Mouse (Mus musculus): ENCODE data around the gene Wipf1.
A peak's percentile ranks its signal among the peaks of the same experiment; 100 is the strongest.

The Wipf1 gene

GRCm38 (mm10) chr2:73540450-73541162, 11.1 kb upstream of the Wipf1 start:
- DNase-seq: peak in 1 of 2 experiments; percentile 22

DNA sequence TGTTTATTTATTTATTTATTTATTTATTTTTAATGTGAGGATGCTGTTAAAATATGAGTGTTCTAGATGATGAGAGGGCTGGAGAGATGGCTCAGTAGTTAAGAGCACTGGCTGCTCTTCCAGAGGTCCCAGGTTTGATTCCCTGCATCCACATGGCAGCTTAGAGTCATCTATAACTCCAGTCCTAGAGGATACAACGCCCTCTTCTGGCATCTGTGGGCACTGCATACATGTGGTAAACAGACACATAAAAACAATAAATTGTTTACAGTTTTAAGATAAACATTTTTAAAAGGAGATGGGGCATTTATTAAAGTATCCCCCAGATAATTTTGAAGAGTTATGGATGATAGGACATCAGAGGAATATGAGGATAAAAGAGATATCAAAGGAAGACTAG, 10.2 kb upstream of the Wipf1 start:
- DNase-seq: no peak

- no peak for DNase-seq
These were observed 9.6 kb upstream of the Wipf1 start for GRCm38 (mm10) chr2:73539141-73539540.

DNA sequence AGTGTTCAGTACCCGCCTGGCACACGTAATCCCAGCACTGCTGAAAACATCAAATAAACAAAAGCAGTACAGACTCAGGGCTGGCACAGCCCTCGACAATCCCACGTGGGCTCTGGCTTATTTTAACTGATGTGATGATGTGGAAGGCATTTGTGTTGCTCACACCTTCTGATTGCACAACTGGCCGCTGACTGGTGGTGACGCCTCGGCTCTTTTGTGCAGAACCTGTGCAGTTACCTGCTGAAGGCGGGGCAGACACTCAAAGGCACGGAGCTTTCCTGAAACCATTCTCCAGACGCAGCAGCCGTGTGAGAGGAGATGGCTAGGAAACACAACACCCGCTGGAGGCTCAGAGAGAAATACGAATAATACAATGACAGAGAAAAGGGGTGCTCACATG, 9.1 kb upstream of the Wipf1 start:
- DNase-seq: peak; percentile 26 to 39

GRCm38 (mm10) chr2:73536091-73536783, 6.7 kb upstream of the Wipf1 start:
- no peak for DNase-seq

DNA sequence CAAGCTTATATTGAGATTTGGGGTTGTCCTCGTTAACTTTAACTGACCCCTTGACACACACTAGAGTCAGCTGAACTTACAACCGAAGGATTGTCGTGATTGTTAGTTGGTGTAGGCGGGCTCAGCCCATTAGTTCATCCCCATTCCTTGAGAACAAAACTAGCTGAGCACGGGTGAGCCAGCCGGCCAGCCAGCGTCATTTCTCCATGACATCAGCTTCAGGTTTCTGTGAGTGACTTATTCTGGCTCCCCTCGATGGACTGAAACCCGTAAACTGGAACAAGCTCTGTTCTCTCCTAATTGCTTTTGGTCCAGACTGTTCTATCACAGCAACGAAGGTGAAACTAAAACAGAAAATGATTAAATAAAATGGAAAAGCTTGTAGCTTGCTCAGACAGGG, 5.2 kb upstream of the Wipf1 start:
- no peak for DNase-seq

DNA sequence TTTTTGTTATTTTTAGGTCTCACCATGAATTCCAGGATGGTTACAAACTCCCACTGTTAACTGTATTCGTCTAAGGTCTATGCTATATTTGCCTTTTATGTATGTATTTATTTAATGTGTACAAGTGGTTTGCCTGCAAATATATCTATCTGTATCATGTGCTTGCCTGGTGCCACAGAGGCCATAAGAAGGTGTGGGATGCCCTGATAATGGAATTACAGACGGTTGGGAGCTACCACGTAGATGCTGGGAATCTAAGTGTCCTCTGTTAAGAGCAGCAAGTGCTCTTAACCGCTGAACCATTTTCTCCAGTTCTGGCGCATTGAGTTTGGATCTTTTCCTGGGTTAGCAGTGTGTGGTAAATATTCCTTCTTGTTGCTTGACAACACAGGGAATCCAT, 953 bp upstream of the Wipf1 start:
- DNase-seq: no peak

DNA sequence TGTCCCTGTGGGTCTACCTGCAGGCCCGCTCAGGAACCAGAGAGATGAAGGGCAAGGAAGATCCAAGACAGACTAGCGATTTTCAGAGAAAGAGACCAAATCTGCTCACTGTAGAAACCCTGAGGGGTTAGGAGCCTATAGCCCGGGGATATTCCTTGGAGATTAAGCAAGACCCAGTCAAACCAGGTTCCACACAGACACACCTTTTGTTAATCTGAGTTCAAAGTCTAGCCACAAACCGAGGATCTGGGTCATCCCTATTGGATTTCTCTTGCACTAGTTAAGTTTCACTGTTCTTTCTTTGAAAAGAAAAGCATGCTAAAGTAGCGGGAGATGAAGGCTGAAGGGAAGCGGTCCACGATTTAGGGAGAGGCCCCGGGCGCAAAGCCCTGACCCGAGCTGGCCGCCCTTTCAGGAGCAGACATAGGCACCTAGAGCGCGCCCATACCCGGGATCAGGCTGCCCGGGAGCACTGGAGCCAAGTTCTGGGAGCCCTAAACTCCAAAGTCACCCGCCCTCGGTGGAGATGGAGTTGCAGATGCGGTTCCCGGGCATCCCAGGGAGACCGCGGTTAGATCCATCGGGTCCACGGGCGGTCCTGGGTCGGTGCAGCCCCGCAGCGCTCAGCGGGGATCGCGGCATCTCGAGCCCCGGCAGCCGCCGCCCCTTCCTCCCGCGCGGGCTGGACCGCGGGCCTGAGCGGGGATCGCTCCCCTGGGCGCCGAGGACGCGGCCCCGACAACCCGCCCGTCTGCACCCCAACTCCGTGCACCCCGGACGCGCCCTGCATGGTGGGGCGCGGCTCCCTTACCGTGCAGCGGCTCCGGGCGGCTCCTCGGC, 798 bp downstream of the Wipf1 start:
- peak in 1 of 2 experiments; percentile 9 for DNase-seq

GRCm38 (mm10) chr2:73527956-73528355, 1.6 kb downstream of the Wipf1 start:
- DNase-seq: no peak

- DNase-seq: peak in 1 of 2 experiments; percentile 37
These were observed 2.8 kb downstream of the Wipf1 start for GRCm38 (mm10) chr2:73526691-73527090.

DNA sequence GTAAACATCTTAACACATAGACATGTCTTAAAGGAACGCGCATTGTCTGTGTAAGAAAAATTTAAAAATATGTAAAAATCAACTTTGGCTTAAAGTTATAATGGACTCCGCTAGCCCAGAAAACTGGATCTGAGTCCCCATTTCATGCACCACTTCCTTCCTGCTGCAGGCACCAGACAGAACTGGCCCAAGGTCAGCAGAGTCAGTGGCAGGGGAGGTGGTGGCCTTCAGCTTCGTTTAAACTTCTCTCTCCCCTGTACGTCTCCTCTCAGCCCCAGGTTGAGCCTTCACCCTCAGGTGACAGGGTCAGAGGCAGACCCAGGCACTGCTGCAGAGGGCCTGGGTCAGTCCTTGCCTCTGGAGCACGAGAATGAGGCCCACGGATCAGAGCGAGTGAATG, 6.6 kb downstream of the Wipf1 start:
- DNase-seq: no peak

- no peak for DNase-seq
These were observed 7.2 kb downstream of the Wipf1 start for GRCm38 (mm10) chr2:73522336-73522735.

- DNase-seq: peak in 1 of 2 experiments; percentile 25
These were observed 7.8 kb downstream of the Wipf1 start for GRCm38 (mm10) chr2:73521737-73522136.

- DNase-seq: no peak
These were observed 10.6 kb downstream of the Wipf1 start for GRCm38 (mm10) chr2:73518966-73519365.

GRCm38 (mm10) chr2:73518311-73518710, 11.2 kb downstream of the Wipf1 start:
- no peak for DNase-seq

- no peak for DNase-seq
These were observed 15.4 kb downstream of the Wipf1 start for GRCm38 (mm10) chr2:73514178-73514577.

- DNase-seq: peak in 1 of 2 experiments; percentile 24
These were observed 16.3 kb downstream of the Wipf1 start for GRCm38 (mm10) chr2:73513204-73513749.

DNA sequence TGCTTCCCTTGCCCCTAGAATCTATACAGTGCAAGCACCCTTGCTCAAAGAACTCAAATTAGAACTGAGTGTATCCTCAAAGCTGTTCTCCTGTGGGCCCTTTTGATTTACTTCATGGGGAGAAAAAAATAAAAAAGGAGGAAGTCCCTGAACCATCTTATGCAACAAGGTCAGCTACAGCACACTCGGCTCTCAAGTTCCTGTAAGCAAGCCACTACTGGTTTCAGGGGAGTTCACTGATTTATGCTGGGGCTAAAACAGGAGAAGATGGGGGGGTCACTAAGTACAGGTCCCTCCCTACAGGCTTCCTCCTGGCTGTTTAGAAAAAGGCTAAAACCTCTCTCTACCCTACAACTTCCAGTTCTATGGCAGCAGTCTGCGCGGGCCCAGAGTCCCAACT, 17.5 kb downstream of the Wipf1 start:
- peak in 1 of 2 experiments; percentile 34 for DNase-seq

GRCm38 (mm10) chr2:73510731-73511360, 18.7 kb downstream of the Wipf1 start:
- DNase-seq: no peak

GRCm38 (mm10) chr2:73510025-73510288, 19.6 kb downstream of the Wipf1 start:
- no peak for DNase-seq

DNA sequence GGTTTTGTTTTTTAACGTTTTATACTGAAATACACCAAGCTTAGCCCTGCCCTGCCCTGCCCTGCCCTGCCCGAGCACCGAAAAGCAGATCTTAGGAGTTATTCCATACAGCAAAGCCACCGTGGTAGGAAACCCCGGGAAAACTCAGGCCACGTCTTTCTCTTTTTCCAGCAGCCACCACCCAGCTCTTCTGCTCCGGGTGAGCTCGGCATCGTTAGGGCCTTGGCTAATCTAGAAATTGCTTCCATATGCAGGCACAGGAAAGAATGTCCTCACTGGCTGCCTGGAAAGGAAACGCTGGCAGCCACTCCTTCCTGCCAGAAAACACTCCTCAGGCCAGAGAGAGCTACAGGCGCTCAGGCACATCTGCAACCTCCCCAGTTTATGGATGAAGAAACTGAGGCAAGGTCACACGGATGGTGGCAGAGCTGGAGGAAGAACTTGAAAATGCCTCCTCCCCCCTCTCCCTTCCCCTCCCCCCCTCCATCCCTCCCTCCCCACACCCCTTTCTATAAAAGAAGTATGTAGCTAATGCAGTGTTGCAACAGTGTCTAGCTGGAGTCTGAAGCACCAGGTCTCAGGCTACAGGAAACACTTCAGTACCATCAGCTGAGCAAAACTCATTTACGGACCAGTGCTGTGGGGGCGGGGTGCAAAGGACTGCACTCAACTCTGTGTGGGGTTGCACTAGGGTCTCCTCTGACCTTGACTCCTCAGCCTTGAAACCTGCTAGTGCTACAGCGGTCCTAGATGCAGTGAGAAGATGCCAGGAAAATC, 20.1 kb downstream of the Wipf1 start:
- DNase-seq: peak; percentile 65 to 77

DNA sequence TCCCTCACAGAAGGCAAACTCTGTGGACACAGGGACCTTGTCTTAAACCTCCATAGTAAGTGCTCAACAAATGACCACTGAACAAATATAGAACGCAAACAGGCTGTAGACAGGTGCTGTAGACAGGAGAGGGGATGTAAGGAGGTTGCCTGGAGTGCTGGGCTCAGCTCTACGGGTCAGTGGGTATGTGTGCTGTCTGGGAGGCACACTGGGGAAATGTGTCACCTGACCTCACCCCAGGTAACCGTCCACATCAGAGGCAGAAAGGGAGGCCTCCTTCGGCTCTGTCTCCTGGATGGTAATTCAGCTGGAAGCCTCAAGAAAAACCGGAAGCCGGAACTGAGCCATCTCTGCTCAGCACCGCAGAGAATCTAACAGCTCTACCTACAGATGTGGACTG, 21.6 kb downstream of the Wipf1 start:
- no peak for DNase-seq

Measured in lung, postnatal 4 days (tissue).